Mouse (Mus musculus) heart, adult 2 months (tissue): ENCODE data around the gene Aire.

Source experiments
- CTCF ChIP-seq: fragments of 200-600 bp; IDR thresholded peaks from 2 replicates; pipeline ENCODE4 v1.8.1; 2022; ENCODE audit warnings: antibody characterized with exemption, mild to moderate bottlenecking, moderate library complexity
- POLR2A ChIP-seq: fragments of 200-500 bp; IDR thresholded peaks from 2 replicates; pipeline ENCODE4 v1.6.1; 2011; ENCODE audit warnings: mild to moderate bottlenecking, low read depth, low read length, control low read depth; ENCODE audit not compliant: insufficient read depth

- no peak for TF ChIP-seq POLR2A
- no peak for TF ChIP-seq CTCF
Observed at GRCm38 (mm10) chr10:78037139-78037538, 6.3 kb downstream of the Aire start.
